Mouse (Mus musculus) CH12.LX (cell line): ENCODE measurements around the gene Srcin1.

Experiments
- CHD2 ChIP-seq: IDR thresholded peaks from 2 replicates; pipeline ENCODE4 v1.6.1; 2011; ENCODE audit warnings: low read length, improper control_type of control experiment
- CTCF ChIP-seq, 2 experiments: IDR thresholded peaks in 1 of 2; conservative IDR thresholded peaks in 1 of 2; 2 replicates each; pipeline ENCODE4 v1.5.1; 2011 to 2012; ENCODE audit warnings: low read depth in 2 of 2, low read length in 2 of 2, improper control_type of control experiment in 1 of 2, inconsistent platforms in 1 of 2, mild to moderate bottlenecking in 1 of 2, moderate library complexity in 1 of 2
- EP300 ChIP-seq: IDR thresholded peaks from 2 replicates; pipeline ENCODE4 v1.6.1; 2011; ENCODE audit warnings: low read length, improper control_type of control experiment
- ETS1 ChIP-seq: conservative IDR thresholded peaks from 2 replicates; pipeline ENCODE4 v1.6.1; 2012; ENCODE audit warnings: low read depth, mild to moderate bottlenecking, inconsistent platforms, low read length, improper control_type of control experiment, moderate library complexity
- MAFK ChIP-seq: IDR thresholded peaks from 2 replicates; pipeline ENCODE4 v1.6.1; 2011; ENCODE audit warnings: low read length, improper control_type of control experiment; ENCODE audit not compliant: insufficient replicate concordance
- MAX ChIP-seq: IDR thresholded peaks from 2 replicates; pipeline ENCODE4 v1.6.1; 2011; ENCODE audit warnings: low read length, improper control_type of control experiment
- NELFE ChIP-seq: IDR thresholded peaks from 2 replicates; pipeline ENCODE4 v1.6.1; 2011; ENCODE audit warnings: low read depth, low read length, improper control_type of control experiment
- NRF1 ChIP-seq: IDR thresholded peaks from 2 replicates; pipeline ENCODE4 v1.6.1; 2014; ENCODE audit warnings: low read depth, mild to moderate bottlenecking, inconsistent platforms, low read length, improper control_type of control experiment, moderate library complexity
- POLR2A ChIP-seq: IDR thresholded peaks from 2 replicates; pipeline ENCODE4 v1.6.1; 2011; ENCODE audit warnings: low read depth, mild to moderate bottlenecking, improper control_type of control experiment, low read length
- USF2 ChIP-seq: conservative IDR thresholded peaks from 2 replicates; pipeline ENCODE4 v1.6.1; 2011; ENCODE audit warnings: low read depth, low read length, improper control_type of control experiment

DNA sequence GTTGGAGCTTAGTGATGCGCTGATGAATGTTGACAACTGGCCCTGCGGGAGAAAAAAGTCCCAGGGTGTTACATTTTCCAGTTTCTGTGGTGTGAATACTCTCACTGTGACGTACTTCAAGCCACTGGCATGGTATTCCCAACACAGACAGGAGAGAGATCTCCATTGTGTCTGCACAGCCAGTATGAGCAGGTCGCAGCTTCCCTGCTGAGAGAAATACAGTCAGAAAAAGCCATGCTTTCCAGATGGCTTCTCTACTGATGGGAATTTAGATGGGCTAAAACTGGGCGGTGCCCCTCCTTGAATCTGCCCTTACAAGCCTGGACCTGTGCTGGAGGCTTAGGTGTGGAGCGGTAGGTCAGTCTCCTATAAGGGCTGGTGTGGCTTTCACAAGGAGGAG is 104.7 kb downstream of the Srcin1 start:
- TF ChIP-seq USF2 (no peak), POLR2A (no peak), CTCF (conservative IDR thresholded peaks at IDR 0.05 in 1 of 2, IDR thresholded peaks at IDR 0.05 in 1 of 2; ENCODE audit: low read depth in 2 of 2, low read length in 2 of 2) (no peak), CHD2 (no peak), ETS1 (no peak), NRF1 (no peak), MAFK (no peak), MAX (no peak), NELFE (no peak), EP300 (no peak)
